Mouse (Mus musculus) E14TG2a.4 (cell line): Measurements from ENCODE around the gene Pithd1.

Experiments
- CTCF ChIP-seq: conservative IDR thresholded peaks from 2 replicates; pipeline ENCODE4 v1.5.1; 2014; ENCODE audit warnings: low read length
- NANOG ChIP-seq: IDR thresholded peaks from 2 replicates; pipeline ENCODE4 v1.6.1; 2014; ENCODE audit warnings: borderline replicate concordance, low read length, mixed read lengths

DNA sequence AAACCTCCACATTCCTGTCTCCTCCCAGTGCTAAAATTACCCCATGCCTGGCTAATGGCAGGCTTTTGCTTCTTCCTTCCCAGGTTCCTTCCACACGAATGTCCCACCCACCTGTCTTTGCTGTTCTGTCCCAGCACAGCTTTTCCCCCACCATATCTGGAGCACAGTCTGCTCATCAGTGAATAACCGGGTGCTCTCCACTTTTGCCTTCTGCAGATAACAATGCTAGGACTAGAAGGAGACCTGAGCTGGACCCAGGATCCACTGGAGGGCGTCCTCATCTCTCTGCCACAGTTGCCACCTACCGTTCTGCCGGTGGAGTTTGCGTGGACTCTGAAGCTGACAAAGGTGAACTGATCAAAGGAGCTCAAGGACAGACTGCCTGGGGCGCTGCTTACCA is 48.2 kb downstream of the Pithd1 start:
- TF ChIP-seq CTCF: no peak
- TF ChIP-seq NANOG: no peak
